Mouse (Mus musculus) Patski (cell line): ENCODE measurements around the gene Macrod2. TPM values are rescaled to one million over a fixed set of nuclear protein-coding genes. Genes with fewer than 3 reads are reported as not detected.

Experiments
- ATAC-seq: fragments of 100-300 bp; one replicate; pipeline ENCODE4 v1.8.0; 2021
- CTCF ChIA-PET: fragments of 350-600 bp; sonication (Branson Sonifier 250); formaldehyde crosslinking; loops from one replicate; lab custom pipeline; 2022; ENCODE audit warnings: inconsistent platforms; lab: Charles Lee
- POLR2A ChIA-PET: fragments of 350-600 bp; sonication (Branson Sonifier 250); formaldehyde crosslinking; loops from one replicate; lab custom pipeline; 2022; ENCODE audit warnings: antibody characterized with exemption, inconsistent platforms; lab: Charles Lee
- DNase-seq: peaks from one replicate; pipeline ENCODE4 v3.0.0-alpha.2; 2011; ENCODE audit warnings: low read depth, low spot score
- H3K27me3 ChIP-seq: fragments of 371-371 bp; one replicate; pipeline ENCODE4 v1.5.1; 2021
- CTCF ChIP-seq: fragments of 100-300 bp; IDR thresholded peaks from one replicate; pipeline ENCODE4 v1.5.1; 2021
- in situ Hi-C: fragments of 300-500 bp; cut with MboI; formaldehyde crosslinking; loops from 3 replicates; pipeline ENCODE4 v1.11.1; 2018; ENCODE audit warnings: low pct_unique_long_range_greater_than_20kb, mixed read lengths
- polyA plus RNA-seq: library from polyadenylated mRNA; unstranded; gene quantifications from one replicate; pipeline ENCODE4 v1.2.3, GENCODE M21; 2021

The Macrod2 gene
- polyA plus RNA-seq, 1 experiment from 2014 or later = 5.1 TPM

DNA sequence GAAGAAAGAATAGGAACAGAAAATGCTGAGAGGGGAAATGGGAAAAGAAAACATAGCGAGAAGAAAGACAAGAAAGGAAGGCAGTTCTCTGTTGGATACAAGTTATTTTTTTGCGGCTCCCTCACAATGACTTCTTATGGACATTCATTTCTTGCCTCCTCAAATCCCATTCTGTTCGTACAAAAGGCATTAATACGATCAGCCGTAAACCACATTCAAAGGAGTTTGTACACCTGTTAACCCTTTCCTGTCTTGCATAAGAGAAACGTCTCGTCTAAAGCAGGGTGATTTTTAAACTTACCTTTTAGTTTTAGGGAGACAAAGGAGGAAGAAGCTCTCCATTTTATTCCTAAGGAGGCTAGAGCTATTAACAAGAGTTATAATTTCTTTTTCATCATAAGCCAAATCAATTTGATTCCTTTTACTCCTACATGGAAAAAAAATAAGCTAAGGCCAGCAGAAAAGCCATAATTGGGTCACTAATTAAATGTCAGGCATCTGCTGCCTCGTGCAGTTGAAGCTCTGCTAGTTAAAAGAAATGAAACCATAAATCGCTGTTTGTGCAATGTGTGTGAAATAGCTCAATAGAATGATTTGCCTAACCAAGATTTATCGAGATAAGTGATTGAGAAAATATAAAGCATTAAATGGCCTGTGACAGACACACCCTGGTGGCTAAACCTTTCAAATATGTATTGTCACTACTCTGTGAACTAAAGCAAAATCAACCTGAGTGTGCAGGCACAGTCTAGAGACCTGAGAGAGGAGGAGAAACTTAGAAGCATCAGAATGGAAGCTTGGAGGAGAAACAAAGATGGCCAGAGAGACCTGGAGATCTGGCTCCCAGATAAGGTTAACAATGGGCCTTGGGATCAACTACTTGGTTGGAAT, 1635.9 kb downstream of the Macrod2 start:
- no peak for ATAC-seq
- CTCF ChIA-PET = interaction anchor here (0.6 to 1.2 kb wide), 3 partner anchors 10 to 1360 kb away, joined by 3 read pairs; partner anchors contain the start of gene Flrt3
- in situ Hi-C loops = no loop called here

GRCm38 (mm10) chr2:142055576-142055975, 1660.5 kb downstream of the Macrod2 start:
- no peak for TF ChIP-seq CTCF
- no peak for ATAC-seq
- POLR2A ChIA-PET = no interaction called here
- CTCF ChIA-PET = no interaction called here
- DNase-seq = no peak
- no peaks in the 10 kb centered on the region for H3K27me3 ChIP-seq
- in situ Hi-C loops = no loop called here

More for the DNA sequence above, 1635.9 kb downstream of the Macrod2 start:
- TF ChIP-seq CTCF = no peak
- POLR2A ChIA-PET = interaction anchor here (0.6 kb wide), 1 partner anchor 10 kb away, joined by 3 read pairs; no protein-coding TSS in a partner anchor
- no peaks in the 10 kb centered on the region for H3K27me3 ChIP-seq
- no peak for DNase-seq

DNA sequence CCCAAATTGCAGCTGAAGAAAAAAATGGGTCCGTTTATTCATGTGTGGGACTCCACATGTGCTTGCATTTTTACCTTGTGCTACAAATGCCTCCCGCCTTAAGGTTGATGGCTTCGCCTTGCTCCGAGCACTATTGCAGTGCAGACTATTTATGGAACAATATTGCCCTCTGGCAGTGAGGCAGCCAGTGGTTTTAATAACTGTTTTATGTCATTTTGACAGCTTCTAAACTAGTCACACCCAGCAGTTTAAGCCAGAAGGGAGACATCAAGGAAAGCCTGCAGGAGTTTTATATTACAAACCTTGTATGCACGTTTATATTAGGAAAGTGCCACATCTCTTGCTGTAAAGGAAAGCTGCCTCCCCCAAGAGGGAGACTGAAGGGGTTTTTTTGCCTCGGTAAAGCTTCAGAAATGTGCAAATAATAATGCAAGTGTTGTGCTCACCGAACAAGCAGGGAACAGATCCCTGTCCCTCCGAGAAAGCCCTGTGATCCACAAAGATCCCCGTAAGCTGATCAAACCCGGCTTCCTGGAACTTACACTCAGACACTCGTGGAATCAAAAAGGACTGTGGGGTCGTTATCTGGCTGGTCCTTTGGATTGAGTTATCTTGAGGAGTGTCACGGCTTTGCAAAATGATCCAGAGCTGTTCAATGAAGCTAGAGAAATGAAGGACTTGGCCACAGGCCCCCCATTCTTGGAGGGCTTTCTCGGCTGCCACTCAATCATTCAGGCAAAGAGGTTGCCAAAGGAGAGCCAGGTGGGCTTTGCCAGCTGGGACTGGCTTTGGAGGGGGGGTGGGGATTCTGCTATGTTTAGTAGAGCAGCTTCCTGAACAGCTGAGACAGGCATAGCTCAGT, 1663.0 kb downstream of the Macrod2 start:
- ATAC-seq (no peak), DNase-seq (no peak)
- in situ Hi-C loops = no loop called here
- TF ChIP-seq CTCF = peak; percentile 16
- POLR2A ChIA-PET = no interaction called here
- H3K27me3 ChIP-seq = no peaks in the 10 kb centered on the region
- CTCF ChIA-PET = interaction anchor here (1.2 to 1.5 kb wide), 2 partner anchors 10 to 32 kb away, joined by 3 read pairs; no protein-coding TSS in a partner anchor

DNA sequence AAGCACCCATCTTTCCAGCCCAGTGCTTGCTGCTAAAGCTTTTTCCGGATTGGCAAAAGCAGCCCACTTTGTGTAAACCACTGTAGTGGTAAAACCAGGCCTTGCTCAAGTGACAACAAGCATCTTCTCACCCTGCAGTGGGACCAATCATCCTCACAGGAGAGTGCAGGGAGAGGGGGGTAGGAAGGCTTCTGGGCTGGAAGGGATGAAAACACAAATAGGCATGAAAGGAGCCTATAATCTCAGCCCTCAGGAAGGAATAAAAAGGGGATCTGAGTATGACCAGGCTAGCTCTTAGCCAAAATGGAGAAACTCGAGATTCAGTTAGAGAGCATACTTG, 1663.6 kb downstream of the Macrod2 start:
- no peaks in the 10 kb centered on the region for H3K27me3 ChIP-seq
- POLR2A ChIA-PET = no interaction called here
- TF ChIP-seq CTCF = no peak
- DNase-seq (no peak), ATAC-seq (no peak)
- CTCF ChIA-PET = interaction anchor here (1.2 to 1.5 kb wide), 2 partner anchors 11 to 31 kb away, joined by 3 read pairs; no protein-coding TSS in a partner anchor
- in situ Hi-C loops = no loop called here

- no peak for TF ChIP-seq CTCF
These were observed 1713.8 kb downstream of the Macrod2 start for GRCm38 (mm10) chr2:142108947-142109346.

GRCm38 (mm10) chr2:142116623-142117022, 1721.5 kb downstream of the Macrod2 start:
- DNase-seq = no peak
- in situ Hi-C loops = no loop called here
- POLR2A ChIA-PET = no interaction called here
- TF ChIP-seq CTCF = no peak
- ATAC-seq = no peak
- peaks cover 4% of the 10 kb centered on the region for H3K27me3 ChIP-seq
- CTCF ChIA-PET = no interaction called here

More at GRCm38 (mm10) chr2:142108947-142109346, 1713.8 kb downstream of the Macrod2 start:
- ChIA-PET CTCF (no interaction called here), POLR2A (no interaction called here)
- H3K27me3 ChIP-seq = no peaks in the 10 kb centered on the region
- no peak for ATAC-seq
- in situ Hi-C loops = no loop called here
- no peak for DNase-seq

DNA sequence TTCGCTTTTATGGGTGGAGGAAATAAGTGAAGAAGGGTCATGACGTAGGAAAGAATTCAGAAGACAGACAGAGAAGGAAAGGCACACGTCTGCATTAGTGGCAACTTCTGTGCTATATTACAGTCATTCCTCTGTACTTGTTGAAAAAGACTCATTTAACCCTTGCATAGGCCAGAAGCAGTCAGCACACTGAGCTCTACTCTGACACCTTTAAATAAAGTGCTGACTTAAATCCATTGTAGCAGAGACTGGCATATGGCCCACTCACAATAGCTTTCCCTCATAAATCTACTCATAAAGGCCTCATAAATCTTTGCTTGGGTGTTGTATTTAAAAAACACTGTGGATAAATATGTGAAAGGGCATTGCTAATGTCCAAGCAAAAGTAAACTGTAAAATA, 1733.0 kb downstream of the Macrod2 start:
- in situ Hi-C loops = no loop called here
- no peak for ATAC-seq
- CTCF ChIA-PET = interaction anchor here (1.5 kb wide), 1 partner anchor 126 kb away, joined by 3 read pairs; no protein-coding TSS in a partner anchor

GRCm38 (mm10) chr2:142129166-142129565, 1734.1 kb downstream of the Macrod2 start:
- H3K27me3 ChIP-seq = peaks cover 6% of the 10 kb centered on the region
- CTCF ChIA-PET = interaction anchor here (1.5 kb wide), 1 partner anchor 125 kb away, joined by 3 read pairs; no protein-coding TSS in a partner anchor
- no peak for DNase-seq
- no peak for TF ChIP-seq CTCF
- in situ Hi-C loops = no loop called here
- POLR2A ChIA-PET = no interaction called here
- ATAC-seq = no peak

More for the DNA sequence above, 1733.0 kb downstream of the Macrod2 start:
- TF ChIP-seq CTCF = no peak
- DNase-seq = no peak
- peaks cover 6% of the 10 kb centered on the region for H3K27me3 ChIP-seq
- POLR2A ChIA-PET = no interaction called here

GRCm38 (mm10) chr2:142149310-142149709, 1754.2 kb downstream of the Macrod2 start:
- in situ Hi-C loops = no loop called here
- ChIA-PET POLR2A (no interaction called here), CTCF (no interaction called here)
- TF ChIP-seq CTCF = no peak
- no peak for DNase-seq
- H3K27me3 ChIP-seq = peaks cover 11% of the 10 kb centered on the region
- no peak for ATAC-seq
